Mouse (Mus musculus) G1E (cell line): ENCODE results near the gene Homer2. TPM values are rescaled to one million over a fixed set of nuclear protein-coding genes. Genes with fewer than 3 reads are reported as not detected.

Source experiments
- ATAC-seq: 2 replicates; pipeline ENCODE4 v1.8.0; 2016; ENCODE audit warnings: mild to moderate bottlenecking; ENCODE audit not compliant: insufficient number of reproducible peaks, poor library complexity, low FRiP score, severe bottlenecking; ENCODE audit errors: extremely low read depth
- DNase-seq: peaks from one replicate; pipeline ENCODE4 v3.0.0; 2012; ENCODE audit warnings: low spot score
- H3K27me3 ChIP-seq: 2 replicates; pipeline ENCODE4 v1.6.1; 2012; ENCODE audit warnings: mild to moderate bottlenecking, low read length, inconsistent platforms; ENCODE audit not compliant: insufficient read depth
- H3K36me3 ChIP-seq: replicated peaks from 2 replicates; pipeline ENCODE3; 2012; ENCODE audit warnings: mild to moderate bottlenecking, inconsistent platforms
- H3K4me1 ChIP-seq: 2 replicates; pipeline ENCODE4 v1.6.1; 2012; ENCODE audit warnings: low read depth, low read length, inconsistent platforms, mixed read lengths; ENCODE audit not compliant: insufficient read depth
- H3K4me3 ChIP-seq: 2 replicates; pipeline ENCODE4 v1.5.1; 2012; ENCODE audit warnings: low read depth, mild to moderate bottlenecking, inconsistent platforms, low read length, moderate library complexity, mixed read lengths
- H3K9me3 ChIP-seq: replicated peaks from 2 replicates; pipeline ENCODE4 v1.6.1; 2012; ENCODE audit warnings: inconsistent platforms
- CTCF ChIP-seq: IDR thresholded peaks from 2 replicates; pipeline ENCODE4 v1.5.1; 2012; ENCODE audit warnings: low read depth, low read length, inconsistent platforms, mixed read lengths
- GATA1 ChIP-seq: IDR thresholded peaks from 2 replicates; pipeline ENCODE4 v1.6.1; 2012; ENCODE audit warnings: borderline replicate concordance, low read length, inconsistent platforms, mixed read lengths
- GATA2 ChIP-seq: IDR thresholded peaks from 2 replicates; pipeline ENCODE4 v1.6.1; 2012; ENCODE audit warnings: low read depth, low read length, inconsistent platforms, borderline replicate concordance
- POLR2AphosphoS5 ChIP-seq: IDR thresholded peaks from 2 replicates; pipeline ENCODE4 v1.6.1; 2012; ENCODE audit warnings: low read depth, low read length, inconsistent platforms; ENCODE audit not compliant: insufficient replicate concordance
- TAL1 ChIP-seq: conservative IDR thresholded peaks from 2 replicates; pipeline ENCODE4 v1.6.1; 2012; ENCODE audit warnings: low read depth, low read length, inconsistent platforms, mixed read lengths
- polyA plus RNA-seq: library from polyadenylated mRNA; stranded (reverse); fragments of >175 nt; gene quantifications from 2 replicates; pipeline ENCODE4 v1.2.3, GENCODE M21; 2012
- total RNA-seq, 2 experiments: library from RNA; stranded (forward) in 1 of 2; stranded (reverse) in 1 of 2; fragments of 200-1000 nt in 1 of 2; fragments of >200 nt in 1 of 2; fragmentation: Nextera tagmentation in 1 of 2; gene quantifications; 2 replicates each; pipeline ENCODE4 v1.2.3; 2014 to 2017

Gene Homer2
- total and polyA plus RNA-seq, 3 experiments: 35.9 to 45.9 (median 37.3) TPM

- Histone ChIP-seq H3K4me1 (no peaks in the 10 kb centered on the region), H3K9me3 (peaks cover 8% of the 10 kb centered on the region), H3K4me3 (no peak overlapping the region), H3K36me3 (peaks cover 87% of the 10 kb centered on the region), H3K27me3 (no peaks in the 10 kb centered on the region)
- no peak for DNase-seq
- TF ChIP-seq POLR2AphosphoS5: no peak
- no peak for TF ChIP-seq GATA2
- TF ChIP-seq TAL1: no peak
- ATAC-seq: no peak
These were observed 120.1 kb downstream of the Homer2 start for GRCm38 (mm10) chr7:81587238-81587637.

DNA sequence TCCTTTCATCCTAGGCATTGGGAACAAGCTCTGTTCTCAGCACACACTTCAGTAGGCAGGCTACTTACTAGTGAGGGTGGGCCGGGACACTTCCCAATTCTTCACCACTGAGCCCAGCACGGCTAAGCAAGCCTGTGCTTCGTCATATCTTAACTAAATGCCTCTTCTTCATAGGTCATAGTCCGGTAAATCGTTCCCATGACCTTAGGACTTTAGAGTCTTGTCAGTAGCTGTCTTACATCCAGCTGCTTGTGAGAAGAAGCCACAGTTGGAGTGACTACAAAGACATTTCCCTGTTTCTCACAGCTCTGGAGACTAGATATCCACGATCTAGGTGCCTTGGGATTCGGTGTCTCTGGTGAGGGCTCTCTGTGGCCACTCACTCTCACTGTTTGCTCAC, 122.0 kb downstream of the Homer2 start:
- Histone ChIP-seq H3K36me3 (peaks cover 73% of the 10 kb centered on the region), H3K27me3 (no peaks in the 10 kb centered on the region), H3K4me3 (no peak overlapping the region), H3K9me3 (peaks cover 8% of the 10 kb centered on the region), H3K4me1 (no peaks in the 10 kb centered on the region)
- no peak for ATAC-seq
- TF ChIP-seq GATA1 (no peak), CTCF (no peak), TAL1 (no peak), GATA2 (no peak), POLR2AphosphoS5 (no peak)
- no peak for DNase-seq

GRCm38 (mm10) chr7:81583512-81583911, 123.8 kb downstream of the Homer2 start:
- Histone ChIP-seq H3K27me3 (no peaks in the 10 kb centered on the region), H3K9me3 (peaks cover 8% of the 10 kb centered on the region), H3K4me1 (peaks cover 3% of the 10 kb centered on the region; the same call in 1 of the 2 replicates), H3K4me3 (no peak overlapping the region), H3K36me3 (peaks cover 70% of the 10 kb centered on the region)
- ATAC-seq (no peak), DNase-seq (no peak)
- TF ChIP-seq TAL1 (no peak), CTCF (no peak), POLR2AphosphoS5 (no peak), GATA1 (no peak), GATA2 (no peak)

DNA sequence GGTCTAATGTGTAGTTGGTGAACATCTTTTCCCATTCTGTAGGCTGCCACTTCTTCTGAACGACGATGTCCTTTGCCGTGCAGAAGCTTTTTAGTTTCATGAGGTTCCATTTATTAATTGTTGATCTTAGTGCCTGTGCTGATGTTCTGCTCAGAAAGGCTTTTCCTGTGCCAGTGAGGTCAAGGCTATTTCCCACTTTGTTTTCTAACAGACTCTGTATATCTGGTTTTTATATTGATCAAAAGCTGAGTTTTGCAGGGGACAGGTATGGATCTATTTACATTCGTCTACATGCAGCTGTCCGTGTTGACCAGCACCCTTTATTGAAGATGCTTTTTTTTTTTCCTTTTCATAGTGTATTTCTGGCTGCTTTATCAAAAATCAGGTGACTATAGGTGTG, 128.0 kb downstream of the Homer2 start:
- DNase-seq: no peak
- H3K36me3 ChIP-seq: peaks cover 66% of the 10 kb centered on the region
- H3K4me3 ChIP-seq: no peak overlapping the region
- H3K27me3 ChIP-seq: no peaks in the 10 kb centered on the region
- TF ChIP-seq GATA1 (no peak), TAL1 (no peak), POLR2AphosphoS5 (no peak), GATA2 (no peak), CTCF (no peak)
- H3K9me3 ChIP-seq: no peaks in the 10 kb centered on the region
- ATAC-seq: no peak
- H3K4me1 ChIP-seq: peaks cover 26% of the 10 kb centered on the region

DNA sequence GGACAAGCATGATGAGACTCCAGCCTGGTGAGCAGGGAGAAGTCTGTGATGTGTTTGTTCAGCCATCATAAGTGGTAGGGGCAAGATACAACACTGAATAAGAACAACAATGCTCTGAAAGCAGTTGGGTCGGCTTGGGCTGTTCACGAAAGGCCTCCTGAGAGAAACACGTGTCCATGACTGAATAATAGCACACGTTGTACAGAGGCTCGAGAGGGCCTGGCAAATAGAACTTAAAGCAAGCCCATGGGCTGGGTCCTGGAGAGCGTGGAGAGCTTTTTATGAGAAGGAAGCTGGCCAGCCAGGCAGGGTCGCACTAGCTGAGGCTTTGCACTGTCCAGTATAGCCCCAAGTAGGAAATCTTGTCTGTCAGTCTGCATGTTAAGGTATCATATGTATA, 128.9 kb downstream of the Homer2 start:
- Histone ChIP-seq H3K4me3 (no peak overlapping the region), H3K27me3 (no peaks in the 10 kb centered on the region), H3K9me3 (no peaks in the 10 kb centered on the region), H3K36me3 (peaks cover 65% of the 10 kb centered on the region), H3K4me1 (peaks cover 33% of the 10 kb centered on the region)
- TF ChIP-seq GATA1: no peak
- TF ChIP-seq CTCF: no peak
- no peak for TF ChIP-seq GATA2
- TF ChIP-seq POLR2AphosphoS5: no peak
- no peak for TF ChIP-seq TAL1
- ATAC-seq: no peak
- no peak for DNase-seq

DNA sequence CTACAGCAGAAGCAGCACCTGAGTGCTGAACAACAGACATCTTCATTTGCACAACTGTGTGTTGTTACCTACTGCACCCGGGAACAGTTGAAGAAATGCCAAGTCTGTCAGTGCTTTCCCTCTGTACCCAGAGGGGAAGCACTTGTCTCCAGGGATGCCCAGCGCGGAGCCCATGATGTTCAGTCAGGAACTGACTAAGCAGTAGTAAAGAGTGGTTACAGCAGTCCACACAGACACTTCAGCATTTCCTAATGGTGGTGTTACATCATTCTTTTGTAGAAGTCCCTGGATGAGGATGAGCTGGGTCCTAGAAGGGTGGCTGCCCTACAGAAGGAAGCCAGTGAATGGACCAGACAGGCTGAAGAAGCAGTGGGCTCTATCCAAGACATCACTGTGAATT, 129.5 kb downstream of the Homer2 start:
- peaks cover 67% of the 10 kb centered on the region for H3K36me3 ChIP-seq
- no peak for TF ChIP-seq GATA2
- TF ChIP-seq POLR2AphosphoS5: no peak
- no peaks in the 10 kb centered on the region for H3K9me3 ChIP-seq
- peaks cover 38% of the 10 kb centered on the region for H3K4me1 ChIP-seq
- ATAC-seq (no peak), DNase-seq (no peak)
- no peak overlapping the region for H3K4me3 ChIP-seq
- no peaks in the 10 kb centered on the region for H3K27me3 ChIP-seq

DNA sequence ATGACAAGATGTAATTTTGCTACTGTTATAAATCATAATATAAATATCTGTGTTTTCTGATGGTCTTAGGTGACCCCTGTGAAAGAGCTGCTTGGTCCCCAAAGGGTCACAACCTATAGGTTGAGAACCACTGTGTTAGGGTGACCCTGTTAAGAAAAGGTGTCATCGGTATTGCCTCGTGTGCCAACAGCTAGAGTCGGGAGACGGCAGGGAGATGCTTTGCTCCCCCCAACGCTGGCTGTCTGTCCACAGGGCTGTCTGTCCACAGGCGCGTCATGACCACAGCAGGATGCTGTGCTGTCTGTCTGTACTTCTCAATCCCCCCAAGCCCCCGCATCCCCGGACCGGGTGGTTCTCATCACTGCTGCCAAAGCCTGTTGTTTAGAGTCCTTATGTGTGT, 131.7 kb downstream of the Homer2 start:
- DNase-seq: no peak
- no peaks in the 10 kb centered on the region for H3K9me3 ChIP-seq
- no peak for ATAC-seq
- H3K27me3 ChIP-seq: no peaks in the 10 kb centered on the region
- H3K4me3 ChIP-seq: no peak overlapping the region
- H3K4me1 ChIP-seq: peaks cover 46% of the 10 kb centered on the region
- H3K36me3 ChIP-seq: peaks cover 64% of the 10 kb centered on the region
- TF ChIP-seq CTCF (no peak), POLR2AphosphoS5 (no peak), GATA2 (no peak), GATA1 (no peak), TAL1 (no peak)
